Mouse (Mus musculus) ZHBTc4 (cell line): ENCODE results near the gene Crct1.
A peak's percentile ranks its signal among the peaks of the same experiment; 100 is the strongest.

Experiments
- DNase-seq: peaks from one replicate; pipeline ENCODE4 v3.0.0-alpha.2; 2011; ENCODE audit warnings: low read depth, low spot score

Gene Crct1

GRCm38 (mm10) chr3:93015460-93016104 lies at the start of gene Crct1:
TSS of gene Crct1 (minus strand) at chr3:93015687.
- DNase-seq, result peak; percentile 36

- DNase-seq, result peak; percentile 72
Observed at GRCm38 (mm10) chr3:93052826-93053474, 37.5 kb upstream of the Crct1 start.

GRCm38 (mm10) chr3:93050182-93050581 lies 34.7 kb upstream of the Crct1 start:
- peak; percentile 38 for DNase-seq

- peak; percentile 71 for DNase-seq
Observed at GRCm38 (mm10) chr3:93031450-93031849, 16.0 kb upstream of the Crct1 start.

GRCm38 (mm10) chr3:93025486-93025885 lies 10.0 kb upstream of the Crct1 start:
- DNase-seq, result no peak

GRCm38 (mm10) chr3:93023411-93024184 lies 8.1 kb upstream of the Crct1 start:
- DNase-seq, result no peak

- no peak for DNase-seq
Observed at GRCm38 (mm10) chr3:93021171-93021570, 5.7 kb upstream of the Crct1 start.

- no peak for DNase-seq
Observed at GRCm38 (mm10) chr3:93018960-93019359, 3.5 kb upstream of the Crct1 start, which contains the start of gene Lce1m. TSS of gene Lce1m (minus strand) at chr3:93019060.

GRCm38 (mm10) chr3:93014871-93015270 lies 616 bp downstream of the Crct1 start:
- no peak for DNase-seq

GRCm38 (mm10) chr3:93014378-93014801 lies 1.1 kb downstream of the Crct1 start:
- peak; percentile 67 for DNase-seq

- no peak for DNase-seq
Observed at GRCm38 (mm10) chr3:93002843-93003242, 12.6 kb downstream of the Crct1 start.

- DNase-seq, result no peak
Observed at GRCm38 (mm10) chr3:93000621-93001020, 14.9 kb downstream of the Crct1 start.

- DNase-seq, result peak; percentile 75
Observed at GRCm38 (mm10) chr3:92998691-92999090, 16.8 kb downstream of the Crct1 start.

- no peak for DNase-seq
Observed at GRCm38 (mm10) chr3:92991926-92992325, 23.6 kb downstream of the Crct1 start, which contains the start of gene Lce3f. TSS of gene Lce3f (plus strand) at chr3:92992226.

- DNase-seq, result no peak
Observed at GRCm38 (mm10) chr3:92978484-92978883, 37.0 kb downstream of the Crct1 start.

GRCm38 (mm10) chr3:92966761-92967160 lies 48.7 kb downstream of the Crct1 start, which contains the start of gene Lce3e:
TSS of gene Lce3e (plus strand) at chr3:92967061.
- no peak for DNase-seq
